14 mouse cellular contexts compared by ENCODE assay signal in the genomic region with DNA sequence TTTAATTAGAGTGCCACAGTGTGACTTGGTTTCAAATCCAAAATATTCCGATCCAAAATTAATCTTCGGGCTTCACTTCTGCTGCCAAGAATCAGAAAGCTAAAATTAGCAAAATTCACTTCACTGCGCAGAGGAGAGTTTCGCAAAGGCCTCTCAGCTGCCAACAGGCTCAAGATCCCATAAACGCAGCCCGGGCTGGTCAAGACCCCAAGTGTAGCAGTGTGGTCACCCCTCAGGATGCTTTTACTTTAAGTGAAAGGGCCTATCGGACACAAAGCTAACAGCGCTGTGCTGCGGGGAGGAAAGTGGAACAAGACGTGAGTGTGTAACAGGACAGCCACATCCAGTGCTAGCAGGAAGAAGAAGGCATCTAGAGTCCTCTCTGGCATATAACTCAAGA.
"Had no signal": no experiment of that assay in that cellular context is flagged by ENCODE, and none has a peak within 500 bp of the region (broad histone marks: within the 10 kb centered on the region; RNA-seq: fewer than 3 reads in every experiment).

No protein-coding gene starts in this region.

- H3K27ac ChIP-seq: left cerebral cortex, adult 2 months; limb, embryonic 10.5 days; lung, embryonic 15.5 days; macrophage; midbrain, embryonic 12.5 days had no signal

- H3K36me3 ChIP-seq: limb, embryonic 10.5 days; liver, embryonic 12.5 days; lung, embryonic 15.5 days; midbrain, embryonic 12.5 days had no signal

- H3K9me3 ChIP-seq: limb, embryonic 10.5 days; liver, embryonic 12.5 days; lung, embryonic 15.5 days; megakaryocyte, embryonic 14.5 days; midbrain, embryonic 12.5 days had no signal

- H3K4me2 ChIP-seq: liver, embryonic 12.5 days; lung, embryonic 15.5 days; midbrain, embryonic 12.5 days had no signal

- H3K27me3 ChIP-seq: liver, embryonic 12.5 days; lung, embryonic 15.5 days; midbrain, embryonic 12.5 days had no signal

- H3K9ac ChIP-seq: liver, embryonic 12.5 days; liver, postnatal 0 days; lung, embryonic 15.5 days; midbrain, embryonic 12.5 days had no signal

- DNase-seq: kidney, postnatal 10 days; kidney, postnatal 4 days; right cerebral cortex, postnatal 14 days; thymus, postnatal 4 days had no signal

- ATAC-seq: intestine, postnatal 0 days; midbrain, embryonic 16.5 days had no signal

- H3K4me3 ChIP-seq: left cerebral cortex, adult 2 months; limb, embryonic 10.5 days; liver, embryonic 12.5 days; lung, embryonic 15.5 days; megakaryocyte, embryonic 14.5 days; midbrain, embryonic 12.5 days had no signal
